Mouse (Mus musculus) right cerebral cortex, adult 2 months (tissue): ENCODE measurements around the gene Fam13c.
A peak's percentile ranks its signal among the peaks of the same experiment; 100 is the strongest.

ENCODE experiments used
- DNase-seq, 2 experiments: peaks; one replicate each; pipeline ENCODE4 v3.0.0; 2021 to 2022; ENCODE audit warnings: low spot score in 2 of 2

The Fam13c gene

GRCm38 (mm10) chr10:70458574-70459263, 18.4 kb downstream of the Fam13c start:
- no peak for DNase-seq

- DNase-seq: no peak
Observed at GRCm38 (mm10) chr10:70465638-70466037, 25.4 kb downstream of the Fam13c start.

GRCm38 (mm10) chr10:70470836-70471235, 30.6 kb downstream of the Fam13c start:
- no peak for DNase-seq

GRCm38 (mm10) chr10:70477741-70478145, 37.5 kb downstream of the Fam13c start:
- no peak for DNase-seq

- DNase-seq: no peak
Observed at GRCm38 (mm10) chr10:70483736-70484135, 43.5 kb downstream of the Fam13c start.

- no peak for DNase-seq
Observed at GRCm38 (mm10) chr10:70484568-70485286, 44.4 kb downstream of the Fam13c start.

- DNase-seq: no peak
Observed at GRCm38 (mm10) chr10:70485287-70485612, 45.0 kb downstream of the Fam13c start.

- no peak for DNase-seq
Observed at GRCm38 (mm10) chr10:70486651-70487050, 46.4 kb downstream of the Fam13c start.

- no peak for DNase-seq
Observed at GRCm38 (mm10) chr10:70493891-70494290, 53.6 kb downstream of the Fam13c start.

GRCm38 (mm10) chr10:70494441-70494840, 54.2 kb downstream of the Fam13c start:
- DNase-seq: no peak

GRCm38 (mm10) chr10:70495106-70496104, 55.1 kb downstream of the Fam13c start:
- no peak for DNase-seq

GRCm38 (mm10) chr10:70496938-70497337, 56.7 kb downstream of the Fam13c start:
- no peak for DNase-seq

GRCm38 (mm10) chr10:70498328-70498727, 58.0 kb downstream of the Fam13c start:
- DNase-seq: no peak

GRCm38 (mm10) chr10:70499246-70499645, 59.0 kb downstream of the Fam13c start:
- DNase-seq: no peak

- no peak for DNase-seq
Observed at GRCm38 (mm10) chr10:70504871-70505270, 64.6 kb downstream of the Fam13c start.

GRCm38 (mm10) chr10:70505395-70505794, 65.1 kb downstream of the Fam13c start:
- no peak for DNase-seq

- no peak for DNase-seq
Observed at GRCm38 (mm10) chr10:70505842-70506241, 65.6 kb downstream of the Fam13c start.

GRCm38 (mm10) chr10:70506499-70507168, 66.4 kb downstream of the Fam13c start:
- DNase-seq: no peak

- DNase-seq: no peak
Observed at GRCm38 (mm10) chr10:70507880-70508279, 67.6 kb downstream of the Fam13c start.

- DNase-seq: peak in 1 of 2 experiments; percentile 65
Observed at GRCm38 (mm10) chr10:70514848-70515247, 74.6 kb downstream of the Fam13c start.

GRCm38 (mm10) chr10:70516661-70517060, 76.4 kb downstream of the Fam13c start:
- no peak for DNase-seq
